Mouse (Mus musculus): Measurements from ENCODE around the gene Fmnl3. TPM values are rescaled to one million over a fixed set of nuclear protein-coding genes. Genes with fewer than 3 reads are reported as not detected.
A peak's percentile ranks its signal among the peaks of the same experiment; 100 is the strongest.

The Fmnl3 gene
- polyA plus RNA-seq, 1 experiment from 2014 or later = 14.3 TPM

GRCm38 (mm10) chr15:99320978-99321377, 49.3 kb downstream of the Fmnl3 start:
- Histone ChIP-seq H3K4me1 (replicated peaks; ENCODE audit: control insufficient read depth, insufficient read depth, low read length) (no peaks in the 10 kb centered on the region), H3K9me3 (ENCODE audit: control insufficient read depth, low read length) (no peaks in the 10 kb centered on the region), H3K4me3 (ENCODE audit: low read depth, low read length) (no peak overlapping the region), H3K9ac (ENCODE audit: low read length) (no peak overlapping the region), H3K27me3 (ENCODE audit: control insufficient read depth, insufficient read depth, low read length) (no peaks in the 10 kb centered on the region), H3K4me2 (ENCODE audit: low read depth, low read length, severe bottlenecking) (no peak overlapping the region), H3K27ac (ENCODE audit: low read depth, low read length) (no peak overlapping the region), H3K36me3 (ENCODE audit: control insufficient read depth, insufficient read depth, low read length) (peaks cover 7% of the 10 kb centered on the region; the same call in 1 of the 2 replicates)
- WGBS = 85% methylated on average over 9 of the region's 9 CpGs
- ATAC-seq (replicated peaks; ENCODE audit: low FRiP score) (no peak), DNase-seq (ENCODE audit: low spot score) (no peak)

GRCm38 (mm10) chr15:99320168-99320674, 50.1 kb downstream of the Fmnl3 start:
- no peaks in the 10 kb centered on the region for H3K27me3 ChIP-seq (ENCODE audit: control insufficient read depth, insufficient read depth, low read length)
- H3K4me3 ChIP-seq (ENCODE audit: low read depth, low read length) = no peak overlapping the region
- H3K4me2 ChIP-seq (ENCODE audit: low read depth, low read length, severe bottlenecking) = no peak overlapping the region
- H3K9ac ChIP-seq (ENCODE audit: low read length) = no peak overlapping the region
- 86% methylated on average over 10 of the region's 10 CpGs for WGBS
- H3K9me3 ChIP-seq (ENCODE audit: control insufficient read depth, low read length) = no peaks in the 10 kb centered on the region
- no peaks in the 10 kb centered on the region for H3K4me1 ChIP-seq (replicated peaks; ENCODE audit: control insufficient read depth, insufficient read depth, low read length)
- DNase-seq (ENCODE audit: low spot score) (no peak), ATAC-seq (replicated peaks; ENCODE audit: low FRiP score) (no peak)
- no peak overlapping the region for H3K27ac ChIP-seq (ENCODE audit: low read depth, low read length)
- H3K36me3 ChIP-seq (ENCODE audit: control insufficient read depth, insufficient read depth, low read length) = peaks cover 7% of the 10 kb centered on the region; the same call in 1 of the 2 replicates

GRCm38 (mm10) chr15:99319411-99319871, 50.8 kb downstream of the Fmnl3 start:
- H3K9ac ChIP-seq (ENCODE audit: low read length) = no peak overlapping the region
- no peak overlapping the region for H3K27ac ChIP-seq (ENCODE audit: low read depth, low read length)
- H3K4me3 ChIP-seq (ENCODE audit: low read depth, low read length) = no peak overlapping the region
- no peaks in the 10 kb centered on the region for H3K9me3 ChIP-seq (ENCODE audit: control insufficient read depth, low read length)
- H3K36me3 ChIP-seq (ENCODE audit: control insufficient read depth, insufficient read depth, low read length) = peaks cover 9% of the 10 kb centered on the region; the same call in 1 of the 2 replicates
- H3K4me1 ChIP-seq (replicated peaks; ENCODE audit: control insufficient read depth, insufficient read depth, low read length) = no peaks in the 10 kb centered on the region
- ATAC-seq (replicated peaks; ENCODE audit: low FRiP score) (no peak), DNase-seq (ENCODE audit: low spot score) (no peak)
- 83% methylated on average over 3 of the region's 3 CpGs for WGBS
- H3K27me3 ChIP-seq (ENCODE audit: control insufficient read depth, insufficient read depth, low read length) = no peaks in the 10 kb centered on the region
- H3K4me2 ChIP-seq (ENCODE audit: low read depth, low read length, severe bottlenecking) = no peak overlapping the region

- Histone ChIP-seq H3K9ac (ENCODE audit: low read length) (no peak overlapping the region), H3K27ac (ENCODE audit: low read depth, low read length) (no peak overlapping the region), H3K27me3 (ENCODE audit: control insufficient read depth, insufficient read depth, low read length) (no peaks in the 10 kb centered on the region), H3K4me1 (replicated peaks; ENCODE audit: control insufficient read depth, insufficient read depth, low read length) (no peaks in the 10 kb centered on the region), H3K4me3 (ENCODE audit: low read depth, low read length) (no peak overlapping the region), H3K4me2 (ENCODE audit: low read depth, low read length, severe bottlenecking) (no peak overlapping the region), H3K36me3 (ENCODE audit: control insufficient read depth, insufficient read depth, low read length) (peaks cover 12% of the 10 kb centered on the region; the same call in 1 of the 2 replicates), H3K9me3 (ENCODE audit: control insufficient read depth, low read length) (no peaks in the 10 kb centered on the region)
- DNase-seq (ENCODE audit: low spot score) = no peak
- 90% methylated on average over 14 of the region's 14 CpGs for WGBS
- no peak for ATAC-seq (replicated peaks; ENCODE audit: low FRiP score)
Measured at GRCm38 (mm10) chr15:99318861-99319410, 51.3 kb downstream of the Fmnl3 start.

- no peak overlapping the region for H3K4me3 ChIP-seq (ENCODE audit: low read depth, low read length)
- H3K4me2 ChIP-seq (ENCODE audit: low read depth, low read length, severe bottlenecking) = no peak overlapping the region
- no peak overlapping the region for H3K27ac ChIP-seq (ENCODE audit: low read depth, low read length)
- WGBS = 91% methylated on average over 6 of the region's 6 CpGs
- no peak overlapping the region for H3K9ac ChIP-seq (ENCODE audit: low read length)
- H3K4me1 ChIP-seq (replicated peaks; ENCODE audit: control insufficient read depth, insufficient read depth, low read length) = no peaks in the 10 kb centered on the region
- H3K9me3 ChIP-seq (ENCODE audit: control insufficient read depth, low read length) = no peaks in the 10 kb centered on the region
- peaks cover 12% of the 10 kb centered on the region; the same call in 1 of the 2 replicates for H3K36me3 ChIP-seq (ENCODE audit: control insufficient read depth, insufficient read depth, low read length)
- DNase-seq (ENCODE audit: low spot score) (no peak), ATAC-seq (replicated peaks; ENCODE audit: low FRiP score) (no peak)
- no peaks in the 10 kb centered on the region for H3K27me3 ChIP-seq (ENCODE audit: control insufficient read depth, insufficient read depth, low read length)
Measured at GRCm38 (mm10) chr15:99318071-99318470, 52.2 kb downstream of the Fmnl3 start.

- 89% methylated on average over 2 of the region's 2 CpGs for WGBS
- DNase-seq (ENCODE audit: low spot score) (no peak), ATAC-seq (replicated peaks; ENCODE audit: low FRiP score) (peak; percentile 37; the same call in 1 of the 2 replicates)
- no peaks in the 10 kb centered on the region for H3K27me3 ChIP-seq (ENCODE audit: control insufficient read depth, insufficient read depth, low read length)
- H3K27ac ChIP-seq (ENCODE audit: low read depth, low read length) = no peak overlapping the region
- peaks cover 12% of the 10 kb centered on the region; the same call in 1 of the 2 replicates for H3K36me3 ChIP-seq (ENCODE audit: control insufficient read depth, insufficient read depth, low read length)
- H3K4me3 ChIP-seq (ENCODE audit: low read depth, low read length) = no peak overlapping the region
- no peak overlapping the region for H3K9ac ChIP-seq (ENCODE audit: low read length)
- no peaks in the 10 kb centered on the region for H3K4me1 ChIP-seq (replicated peaks; ENCODE audit: control insufficient read depth, insufficient read depth, low read length)
- H3K4me2 ChIP-seq (ENCODE audit: low read depth, low read length, severe bottlenecking) = no peak overlapping the region
- H3K9me3 ChIP-seq (ENCODE audit: control insufficient read depth, low read length) = no peaks in the 10 kb centered on the region
Measured at GRCm38 (mm10) chr15:99317267-99317651, 53.0 kb downstream of the Fmnl3 start.

- H3K36me3 ChIP-seq (ENCODE audit: control insufficient read depth, insufficient read depth, low read length) = peaks cover 12% of the 10 kb centered on the region; the same call in 1 of the 2 replicates
- H3K4me3 ChIP-seq (ENCODE audit: low read depth, low read length) = no peak overlapping the region
- ATAC-seq (replicated peaks; ENCODE audit: low FRiP score) (peak; percentile 33; the same call in 1 of the 2 replicates), DNase-seq (ENCODE audit: low spot score) (peak; percentile 83)
- WGBS = 88% methylated on average over 16 of the region's 16 CpGs
- H3K27me3 ChIP-seq (ENCODE audit: control insufficient read depth, insufficient read depth, low read length) = no peaks in the 10 kb centered on the region
- no peaks in the 10 kb centered on the region for H3K4me1 ChIP-seq (replicated peaks; ENCODE audit: control insufficient read depth, insufficient read depth, low read length)
- 0 out of 2 replicates have a peak overlapping the region, but pooled peaks have one; percentile 31 for H3K27ac ChIP-seq (ENCODE audit: low read depth, low read length)
- no peaks in the 10 kb centered on the region for H3K9me3 ChIP-seq (ENCODE audit: control insufficient read depth, low read length)
- peak overlapping the region; percentile 29; the same call in 1 of the 2 replicates for H3K9ac ChIP-seq (ENCODE audit: low read length)
- H3K4me2 ChIP-seq (ENCODE audit: low read depth, low read length, severe bottlenecking) = no peak overlapping the region
Measured at GRCm38 (mm10) chr15:99316314-99317266, 53.7 kb downstream of the Fmnl3 start.

GRCm38 (mm10) chr15:99314891-99315290, 55.4 kb downstream of the Fmnl3 start:
- H3K27me3 ChIP-seq (ENCODE audit: control insufficient read depth, insufficient read depth, low read length) = no peaks in the 10 kb centered on the region

More at GRCm38 (mm10) chr15:99314891-99315290, 55.4 kb downstream of the Fmnl3 start:
- Histone ChIP-seq H3K9ac (ENCODE audit: low read length) (no peak overlapping the region), H3K4me3 (ENCODE audit: low read depth, low read length) (no peak overlapping the region), H3K4me1 (replicated peaks; ENCODE audit: control insufficient read depth, insufficient read depth, low read length) (no peaks in the 10 kb centered on the region), H3K9me3 (ENCODE audit: control insufficient read depth, low read length) (no peaks in the 10 kb centered on the region), H3K36me3 (ENCODE audit: control insufficient read depth, insufficient read depth, low read length) (peaks cover 20% of the 10 kb centered on the region; the same call in 1 of the 2 replicates), H3K27ac (ENCODE audit: low read depth, low read length) (no peak overlapping the region), H3K4me2 (ENCODE audit: low read depth, low read length, severe bottlenecking) (no peak overlapping the region)
- ATAC-seq (replicated peaks; ENCODE audit: low FRiP score) (no peak), DNase-seq (ENCODE audit: low spot score) (no peak)
- 93% methylated on average over 16 of the region's 16 CpGs for WGBS
